Mouse (Mus musculus) CD8-positive naive resting alpha-beta T cell, adult 2 months (primary cell): ENCODE data around the gene Mfn1.

Experiments
- DNase-seq, 2 experiments: peaks; one replicate each; pipeline ENCODE4 v3.0.0; 2022; ENCODE audit warnings: low read depth in 2 of 2, low spot score in 2 of 2

Gene Mfn1

GRCm38 (mm10) chr3:32510375-32511190 is 18.7 kb upstream of the Mfn1 start:
- peak; percentile 94 to 96 for DNase-seq

- peak; percentile 7 to 24 for DNase-seq
Observed at GRCm38 (mm10) chr3:32511191-32511550, 18.1 kb upstream of the Mfn1 start.

GRCm38 (mm10) chr3:32512686-32513284 is 16.5 kb upstream of the Mfn1 start:
- no peak for DNase-seq

- DNase-seq: no peak
Observed at GRCm38 (mm10) chr3:32513528-32513927, 15.7 kb upstream of the Mfn1 start.

GRCm38 (mm10) chr3:32527181-32527580 is 2.1 kb upstream of the Mfn1 start:
- no peak for DNase-seq

GRCm38 (mm10) chr3:32530041-32530440 is 776 bp downstream of the Mfn1 start:
- no peak for DNase-seq

- no peak for DNase-seq
Observed at GRCm38 (mm10) chr3:32535692-32536091, 6.4 kb downstream of the Mfn1 start.

GRCm38 (mm10) chr3:32537556-32537955 is 8.3 kb downstream of the Mfn1 start:
- no peak for DNase-seq

- DNase-seq: no peak
Observed at GRCm38 (mm10) chr3:32538091-32538490, 8.8 kb downstream of the Mfn1 start.

- no peak for DNase-seq
Observed at GRCm38 (mm10) chr3:32553061-32553460, 23.8 kb downstream of the Mfn1 start.

- DNase-seq: no peak
Observed at GRCm38 (mm10) chr3:32563401-32563800, 34.1 kb downstream of the Mfn1 start.

GRCm38 (mm10) chr3:32573086-32573485 is 43.8 kb downstream of the Mfn1 start:
- no peak for DNase-seq

GRCm38 (mm10) chr3:32573881-32574280 is 44.6 kb downstream of the Mfn1 start:
- no peak for DNase-seq

- no peak for DNase-seq
Observed at GRCm38 (mm10) chr3:32575151-32575550, 45.9 kb downstream of the Mfn1 start.

- no peak for DNase-seq
Observed at GRCm38 (mm10) chr3:32578772-32579171, 49.5 kb downstream of the Mfn1 start.

GRCm38 (mm10) chr3:32580738-32581137 is 51.5 kb downstream of the Mfn1 start:
- no peak for DNase-seq

- no peak for DNase-seq
Observed at GRCm38 (mm10) chr3:32581911-32582310, 52.6 kb downstream of the Mfn1 start.

GRCm38 (mm10) chr3:32583489-32583888 is 54.2 kb downstream of the Mfn1 start:
- DNase-seq: no peak

- DNase-seq: no peak
Observed at GRCm38 (mm10) chr3:32586274-32586673, 57.0 kb downstream of the Mfn1 start.

- no peak for DNase-seq
Observed at GRCm38 (mm10) chr3:32595080-32595479, 65.8 kb downstream of the Mfn1 start.

- no peak for DNase-seq
Observed at GRCm38 (mm10) chr3:32599328-32599727, 70.1 kb downstream of the Mfn1 start.

GRCm38 (mm10) chr3:32601055-32601454 is 71.8 kb downstream of the Mfn1 start:
- DNase-seq: no peak

GRCm38 (mm10) chr3:32609233-32609632 is 80.0 kb downstream of the Mfn1 start:
- no peak for DNase-seq
